Mouse (Mus musculus) spleen, adult 12 weeks (tissue): ENCODE results near the gene Naif1.

Source experiments
- DNase-seq: peaks from one replicate; pipeline ENCODE4 v3.0.0; 2022; ENCODE audit warnings: low spot score

Gene Naif1

DNA sequence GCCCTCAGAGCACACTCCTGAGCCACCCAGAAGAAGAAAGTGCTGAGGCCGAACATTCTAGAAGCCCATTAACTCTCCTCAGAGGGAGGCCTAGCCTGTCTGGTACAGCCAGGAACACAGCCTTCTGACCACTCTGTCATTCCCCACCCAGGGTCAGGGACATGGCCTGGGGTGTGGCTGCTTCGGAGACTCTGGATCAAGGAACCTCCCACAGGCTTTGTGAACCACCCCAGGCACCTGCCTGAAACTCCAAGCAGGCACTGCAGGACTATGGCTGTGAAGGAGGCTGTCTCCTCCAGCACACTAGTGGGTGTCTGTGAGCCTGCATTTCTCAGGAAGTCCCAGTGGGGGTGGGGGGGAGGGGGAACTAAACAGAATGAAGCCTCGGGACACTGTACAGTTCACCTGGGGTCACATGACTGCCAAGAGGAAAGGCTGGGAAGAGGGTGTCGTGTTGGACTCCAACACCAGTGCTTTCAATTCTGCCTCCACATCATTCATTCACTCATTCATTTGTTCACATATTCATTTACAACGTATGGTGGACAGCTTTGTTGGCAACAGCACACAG lies 51.6 kb downstream of the Naif1 start:
- DNase-seq: no peak

DNA sequence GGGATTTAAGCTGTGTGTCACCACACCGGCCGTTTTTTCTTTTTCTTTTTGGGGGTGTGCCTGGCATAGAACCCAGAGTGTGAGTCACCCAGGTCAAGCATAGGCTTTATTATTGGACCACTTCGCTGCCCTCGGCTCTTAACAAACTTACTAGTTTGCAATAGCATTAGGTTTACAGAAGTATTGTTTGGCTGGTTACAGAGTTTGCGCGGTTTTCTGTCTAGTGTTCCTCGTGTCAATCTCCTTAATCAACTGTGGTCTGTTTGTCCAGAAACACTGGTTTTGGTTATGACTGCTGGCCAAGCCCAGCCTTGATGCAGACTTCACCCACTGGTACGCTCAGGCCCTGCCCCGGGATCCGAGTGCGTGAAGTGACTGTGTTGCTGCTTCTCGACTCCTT lies 52.6 kb downstream of the Naif1 start:
- DNase-seq: no peak

DNA sequence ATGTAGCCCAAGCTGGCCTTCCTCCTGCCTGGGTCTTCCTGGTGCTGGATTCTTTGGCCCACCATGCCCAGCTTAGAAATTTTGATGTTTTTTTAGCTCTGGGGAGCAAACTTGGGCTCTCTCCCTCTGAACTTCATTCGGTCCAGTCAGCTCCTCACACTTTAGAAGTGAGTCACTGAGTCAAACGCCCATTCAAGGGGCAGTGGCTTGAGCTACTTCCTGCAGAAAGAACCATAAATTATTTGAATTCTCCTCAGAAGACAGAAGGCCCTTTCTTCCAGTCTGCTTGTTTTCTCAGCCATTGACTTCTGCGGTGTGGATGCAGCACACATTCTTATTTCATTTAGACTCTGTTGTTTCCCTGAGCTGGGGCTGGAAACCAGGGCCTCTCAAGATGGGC lies 53.3 kb downstream of the Naif1 start:
- DNase-seq: no peak

DNA sequence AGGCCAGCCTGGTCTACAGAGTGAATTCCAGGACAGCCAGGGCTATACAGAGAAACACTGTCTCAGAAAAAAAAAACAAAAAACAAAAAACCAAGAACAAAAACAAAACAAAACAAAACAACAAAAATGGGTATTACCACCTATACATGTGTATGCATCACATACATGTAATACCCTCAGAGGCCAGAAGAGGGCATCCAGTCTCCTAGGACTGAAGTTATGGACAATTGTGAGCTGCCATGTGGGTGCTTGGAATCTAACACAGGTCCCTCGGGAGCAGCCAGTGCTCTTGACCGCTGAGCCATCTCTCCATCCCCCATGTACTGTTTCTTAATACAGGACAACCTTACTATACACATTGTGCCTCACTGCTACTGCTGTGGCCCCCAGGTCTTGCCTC lies 55.3 kb downstream of the Naif1 start:
- no peak for DNase-seq
